Mouse (Mus musculus) adrenal gland, postnatal 10 days (tissue): ENCODE data around the gene Gjb6. TPM values are rescaled to one million over a fixed set of nuclear protein-coding genes. Genes with fewer than 3 reads are reported as not detected.

Source experiments
- DNase-seq: peaks from one replicate; pipeline ENCODE4 v3.0.0; 2021; ENCODE audit warnings: mixed read lengths
- long read RNA-seq, 2 experiments: library from polyadenylated mRNA; stranded (forward); transcript quantifications; one replicate each; pipeline ENCODE4 v2.0.0; 2021
- total RNA-seq, 2 experiments: library from RNA; stranded (reverse); gene quantifications; 2 replicates each; pipeline ENCODE4 v1.2.3; 2021

Gene Gjb6
- not detected for total RNA-seq
- long read RNA-seq, experiment 1, result 0 reads
- long read RNA-seq, experiment 2, result 0 reads

DNA sequence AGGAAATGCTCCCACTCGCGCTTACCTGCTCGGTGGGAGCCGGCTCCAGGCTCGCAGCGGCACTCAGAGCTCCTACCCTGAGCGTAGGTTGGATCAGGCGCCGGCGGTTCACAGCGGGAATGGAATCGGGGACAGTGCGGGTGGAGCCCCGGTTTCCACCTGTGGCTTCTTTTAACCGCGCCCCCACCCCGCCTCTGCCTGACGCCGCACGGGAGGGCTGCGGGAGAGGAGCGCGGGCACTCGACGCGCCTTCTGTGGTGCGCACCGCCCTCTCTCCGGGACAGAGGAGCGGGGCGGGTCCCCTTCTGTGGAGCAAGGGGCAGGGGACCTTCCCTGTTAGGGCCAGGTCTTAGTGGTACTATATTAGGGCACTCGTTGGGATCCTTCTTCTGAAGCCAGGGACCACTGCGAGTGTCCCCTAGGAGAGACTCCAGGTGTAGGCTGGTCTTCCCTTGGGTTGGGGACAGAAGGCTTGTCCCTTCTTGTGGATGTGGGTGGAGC, at the start of gene Gjb6:
Gene Gjb6 (minus strand): TSS at position 451 of the 501 bp plus-strand sequence.
- DNase-seq, result peak; percentile 4

DNA sequence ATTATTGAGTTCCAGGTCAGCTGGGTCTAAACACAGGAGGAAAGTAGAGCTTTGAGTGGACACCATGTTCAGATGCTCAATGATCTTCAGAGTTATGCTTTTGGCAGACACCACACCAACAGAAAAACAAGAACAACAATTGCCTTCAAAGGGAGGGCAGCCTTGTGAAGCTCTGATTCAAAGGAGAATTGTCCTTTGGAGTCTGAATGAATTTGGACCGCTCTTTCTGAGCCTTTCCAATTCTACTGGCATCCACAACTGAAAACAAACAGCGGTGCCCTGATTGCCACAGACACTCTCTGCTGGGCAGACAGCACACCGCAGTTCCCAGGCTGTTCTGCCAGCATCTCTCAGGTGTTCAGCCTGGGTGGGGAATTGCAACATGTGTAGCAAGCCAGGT, 32.1 kb upstream of the Gjb6 start:
- no peak for DNase-seq

DNA sequence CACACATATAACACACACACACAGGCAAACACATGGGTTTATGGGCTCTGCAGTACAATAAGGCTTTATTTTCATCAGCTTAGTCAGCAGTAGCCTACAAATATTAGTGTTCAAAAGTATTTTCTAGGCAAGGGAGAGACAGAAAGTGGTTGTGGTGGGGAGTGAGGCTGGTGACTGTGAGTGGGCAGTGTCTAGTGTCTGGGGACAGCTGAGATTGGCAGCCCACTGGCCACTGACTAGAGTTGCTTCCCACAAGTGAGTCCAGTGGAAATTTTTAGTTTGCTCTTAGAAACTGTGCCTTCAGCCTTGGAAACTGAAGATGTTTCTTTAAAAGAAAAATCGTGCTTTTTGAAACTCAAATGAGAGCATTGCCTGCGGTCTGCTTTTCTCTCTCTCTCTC, 28.4 kb upstream of the Gjb6 start:
- peak; percentile 6 for DNase-seq

DNA sequence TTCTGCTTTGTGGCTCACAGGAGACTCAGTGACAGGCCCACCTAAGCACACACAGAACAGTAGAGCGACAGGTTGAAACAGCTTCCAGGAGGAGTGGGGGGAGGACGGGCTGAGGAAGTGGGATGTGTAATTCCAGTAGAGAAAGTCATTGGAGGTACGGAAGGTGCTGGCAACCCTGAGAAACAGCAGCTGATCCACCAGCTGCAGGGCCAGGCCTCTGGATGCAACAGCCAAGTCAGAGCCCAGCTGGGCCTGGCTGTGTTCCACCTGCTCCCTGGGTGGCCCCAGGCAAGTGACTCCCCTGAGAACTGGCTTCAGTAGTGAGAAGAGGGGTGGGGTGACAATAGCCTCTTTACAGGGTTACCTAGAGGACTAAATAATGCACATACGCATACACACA, 27.8 kb upstream of the Gjb6 start:
- DNase-seq, result peak; percentile 59

DNA sequence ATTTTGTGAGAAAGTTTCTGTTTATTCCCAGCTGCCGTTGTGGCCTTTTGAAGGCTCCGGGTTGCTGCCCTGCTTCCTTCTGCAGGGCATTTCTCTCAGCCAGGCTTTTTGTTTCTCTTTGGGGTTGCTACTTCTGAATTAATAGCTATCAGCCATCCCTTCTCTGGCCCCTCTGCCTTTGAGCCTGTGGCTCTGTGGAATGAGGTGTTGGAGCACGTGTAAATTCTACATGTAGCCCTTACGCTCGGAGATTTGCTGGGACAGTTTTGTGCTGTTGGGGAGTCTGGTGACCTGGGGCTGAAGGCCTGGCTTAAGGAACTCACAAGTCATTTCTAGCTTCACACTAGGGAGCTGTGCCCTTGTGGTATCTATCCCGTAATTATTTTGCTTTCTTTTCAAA, 21.5 kb upstream of the Gjb6 start:
- DNase-seq, result no peak

DNA sequence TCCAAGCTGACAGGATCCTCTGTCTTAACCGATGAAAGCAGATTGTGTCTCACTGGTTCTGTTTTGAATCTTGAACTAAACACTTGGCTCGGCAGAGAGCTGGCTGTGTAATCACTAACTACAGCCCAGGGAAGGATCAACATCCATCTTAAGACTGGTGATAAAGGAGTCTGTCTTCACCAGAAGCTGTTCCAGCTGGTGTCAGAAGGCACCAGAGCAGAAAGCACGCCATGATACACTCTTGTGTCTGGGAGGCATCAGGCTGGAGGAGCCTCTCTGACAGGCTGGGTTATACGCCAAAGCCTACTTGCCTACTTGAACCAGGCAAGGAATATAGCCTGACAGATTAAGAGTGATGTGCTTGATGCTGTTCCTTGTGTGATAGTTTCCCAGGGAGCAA, 12.3 kb upstream of the Gjb6 start:
- DNase-seq, result no peak

DNA sequence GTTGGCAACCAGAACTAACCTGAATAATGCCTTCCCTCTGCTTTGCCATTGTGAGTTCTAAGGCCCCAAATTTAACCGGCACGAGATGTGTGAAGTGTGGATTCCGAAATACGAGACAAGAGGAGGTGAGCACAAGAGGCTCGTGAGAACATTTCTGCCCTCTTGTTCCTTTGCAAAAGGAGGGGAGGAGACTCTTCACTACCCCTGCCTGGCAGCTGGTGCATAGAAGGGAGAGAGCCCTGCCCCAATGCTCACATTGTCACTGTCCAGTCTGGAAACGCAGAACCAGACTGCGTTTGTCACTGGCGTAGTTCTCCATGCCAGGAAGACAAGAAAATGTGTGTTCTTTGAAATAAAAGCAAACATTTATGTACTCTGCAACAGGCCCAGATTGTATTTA, 1.9 kb upstream of the Gjb6 start:
- no peak for DNase-seq

DNA sequence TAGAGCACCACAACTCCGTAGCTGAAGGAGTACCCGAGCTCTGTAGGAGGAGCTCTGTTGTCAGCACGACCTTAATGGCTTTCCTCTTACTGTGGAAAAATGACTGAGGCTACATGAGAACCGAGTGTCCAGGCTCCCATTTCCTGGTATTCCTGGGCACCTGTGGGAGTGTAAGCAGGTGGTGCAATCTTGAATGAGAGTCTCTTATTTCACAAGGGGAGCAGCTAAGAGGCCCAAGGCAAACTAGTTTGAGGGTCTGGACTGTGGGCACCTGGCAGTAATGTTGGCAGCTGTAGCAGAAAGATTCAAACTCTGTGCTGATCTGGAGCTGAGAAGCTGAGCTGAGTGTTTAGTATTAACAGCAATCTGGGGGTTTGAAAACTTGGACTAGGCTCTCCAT, 6.0 kb downstream of the Gjb6 start:
- no peak for DNase-seq

DNA sequence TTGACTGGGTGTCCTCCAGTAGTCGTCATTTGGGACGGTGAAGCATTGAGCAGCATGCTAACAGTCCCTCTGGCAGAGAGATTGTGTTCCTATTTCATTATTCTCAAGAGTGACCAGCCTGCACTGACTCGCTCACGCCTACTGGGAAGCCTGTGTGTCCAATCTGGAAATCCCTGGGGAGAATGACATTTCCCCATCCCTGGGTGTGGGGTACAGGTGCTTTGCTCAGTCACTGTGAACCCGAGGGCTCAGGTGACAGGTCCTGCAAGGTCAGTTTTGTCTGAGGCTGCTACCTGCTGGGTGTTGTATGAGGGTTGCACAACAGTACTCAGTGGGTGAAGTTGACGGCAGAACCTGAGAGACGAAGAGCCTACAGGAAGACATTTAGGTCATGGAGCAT, 11.1 kb downstream of the Gjb6 start:
- no peak for DNase-seq

DNA sequence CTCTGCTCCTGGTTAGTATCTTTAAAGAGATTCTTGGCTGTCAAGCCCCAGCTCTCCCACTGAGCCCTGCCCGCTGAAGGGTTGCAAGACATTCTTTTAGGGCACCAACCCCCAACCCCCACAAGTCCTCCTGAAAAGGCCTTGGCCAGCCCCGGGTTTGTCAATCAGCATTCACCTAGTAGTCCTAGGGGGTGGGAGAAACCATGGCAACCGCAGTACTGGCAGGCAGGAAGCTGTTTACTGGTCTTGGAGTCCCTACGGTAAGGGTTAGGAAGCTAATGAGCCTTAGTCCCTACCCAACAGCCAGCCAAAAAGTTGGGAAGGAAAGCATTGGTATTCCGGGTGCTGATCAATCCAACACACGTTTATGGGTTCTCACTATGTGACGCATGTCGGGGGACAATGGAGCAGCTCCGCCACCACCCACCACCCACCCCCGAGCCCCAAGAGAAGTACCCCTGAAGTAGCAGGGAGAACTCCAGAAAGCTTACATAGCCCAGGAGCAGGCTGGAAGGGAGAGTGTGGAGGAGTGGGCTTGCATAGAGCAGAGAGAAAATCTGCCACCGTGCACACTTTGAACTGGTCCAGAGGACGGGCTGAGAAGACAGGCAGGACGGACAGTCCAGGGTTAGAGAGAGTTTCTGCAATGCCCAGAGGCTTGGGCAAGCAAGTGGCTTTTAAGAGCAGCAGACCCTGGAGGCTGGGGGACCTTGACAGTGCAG, 17.4 kb downstream of the Gjb6 start, which contains the start of gene Gm4491:
Gene Gm4491 (minus strand): TSS at position 61 of the 722 bp plus-strand sequence.
- no peak for DNase-seq

DNA sequence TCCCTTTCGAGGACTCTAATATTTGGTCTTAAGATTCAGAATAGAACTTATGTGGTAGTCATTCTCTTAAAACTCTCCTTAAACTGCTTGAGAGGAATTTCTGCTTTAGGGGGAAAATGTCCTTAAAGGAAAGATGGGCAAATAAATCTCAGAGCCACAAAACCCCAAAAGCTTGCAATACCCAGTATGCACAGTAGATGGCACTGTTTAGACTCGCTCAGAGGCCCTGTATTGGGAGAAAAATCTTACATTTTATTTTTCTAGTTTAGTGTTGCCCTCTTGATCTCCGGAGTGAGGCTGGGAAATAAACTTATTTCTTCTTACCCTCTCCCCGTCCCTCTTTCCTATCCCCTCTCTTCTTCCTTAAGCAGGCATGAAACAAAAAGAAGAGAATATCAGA, 24.2 kb downstream of the Gjb6 start:
- peak; percentile 63 for DNase-seq

DNA sequence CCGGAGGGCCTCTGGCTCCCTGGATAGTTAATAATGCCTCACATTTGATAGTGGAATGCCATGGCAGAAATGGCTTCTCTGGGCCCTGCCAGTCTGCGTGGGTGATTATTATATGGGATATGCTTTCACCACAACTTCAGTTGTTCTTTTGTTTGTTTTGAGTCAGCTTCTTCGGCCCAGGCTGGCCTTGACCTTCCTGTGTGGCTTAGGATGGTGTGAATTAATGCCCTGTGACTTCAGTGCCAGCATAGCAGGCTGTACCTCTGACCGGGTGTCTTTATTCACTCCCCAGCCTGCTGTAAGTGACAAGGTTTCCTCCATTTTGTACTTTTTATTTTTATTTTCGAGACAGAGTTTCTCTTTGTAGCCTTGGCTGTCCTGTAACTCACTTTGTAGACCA, 25.5 kb downstream of the Gjb6 start:
- DNase-seq, result peak; percentile 29

DNA sequence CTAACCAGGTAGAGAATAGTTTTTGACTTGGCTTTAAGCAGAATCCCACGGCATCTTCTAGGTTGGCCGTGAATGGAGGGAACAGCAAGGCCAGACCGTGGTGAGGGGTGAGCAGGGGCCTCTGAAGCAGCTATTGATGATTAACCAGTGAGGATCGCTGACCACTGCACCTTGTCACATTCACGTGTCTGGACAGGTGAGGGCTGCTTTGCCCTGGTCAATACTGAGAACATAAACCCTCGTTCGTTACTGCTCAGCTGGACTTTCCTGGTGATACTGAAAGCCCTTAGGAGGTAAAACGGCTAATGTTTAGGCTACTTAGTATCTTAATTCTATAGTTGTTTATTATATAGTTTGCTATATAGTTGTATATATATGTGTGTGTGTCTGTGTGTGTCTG, 26.3 kb downstream of the Gjb6 start:
- no peak for DNase-seq

DNA sequence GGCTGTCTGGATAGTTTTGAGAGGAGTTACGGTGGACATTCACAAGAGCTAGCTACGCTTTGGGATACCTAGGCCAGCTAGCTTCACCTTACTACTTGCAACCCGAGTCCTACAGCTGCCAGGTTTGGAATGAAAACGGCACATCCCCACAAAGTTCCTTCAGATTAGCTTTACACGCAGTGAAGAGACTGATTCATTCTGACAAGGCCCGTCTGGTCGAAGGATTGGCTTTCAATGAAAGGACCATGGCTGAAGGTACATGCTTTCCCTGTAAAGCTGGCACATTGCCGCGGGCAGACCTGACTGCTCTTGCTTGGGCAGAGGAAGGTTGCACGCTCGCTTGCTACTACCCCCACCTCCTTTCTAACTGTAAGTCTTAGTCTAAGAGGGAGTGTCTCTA, 27.7 kb downstream of the Gjb6 start:
- DNase-seq, result no peak

DNA sequence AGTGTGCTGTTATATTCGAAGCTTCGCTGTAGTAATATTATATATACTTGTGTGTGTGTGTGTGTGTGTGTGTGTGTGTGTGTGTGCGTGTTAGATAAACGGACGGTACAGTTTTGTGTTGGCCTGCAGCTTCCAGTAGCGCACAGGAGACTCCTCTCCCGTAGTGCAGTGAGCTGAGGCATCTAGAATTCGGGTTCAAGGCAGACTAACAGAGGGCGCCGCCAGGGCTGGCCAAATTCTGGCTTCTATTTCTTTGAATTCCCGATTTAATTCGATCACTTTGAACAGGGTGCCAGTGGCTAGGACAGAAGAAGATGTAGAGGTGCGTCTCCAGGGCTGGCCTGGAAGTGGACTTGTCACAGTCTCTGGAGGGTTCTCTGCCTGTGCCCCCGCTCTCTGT, 28.3 kb downstream of the Gjb6 start:
- no peak for DNase-seq

DNA sequence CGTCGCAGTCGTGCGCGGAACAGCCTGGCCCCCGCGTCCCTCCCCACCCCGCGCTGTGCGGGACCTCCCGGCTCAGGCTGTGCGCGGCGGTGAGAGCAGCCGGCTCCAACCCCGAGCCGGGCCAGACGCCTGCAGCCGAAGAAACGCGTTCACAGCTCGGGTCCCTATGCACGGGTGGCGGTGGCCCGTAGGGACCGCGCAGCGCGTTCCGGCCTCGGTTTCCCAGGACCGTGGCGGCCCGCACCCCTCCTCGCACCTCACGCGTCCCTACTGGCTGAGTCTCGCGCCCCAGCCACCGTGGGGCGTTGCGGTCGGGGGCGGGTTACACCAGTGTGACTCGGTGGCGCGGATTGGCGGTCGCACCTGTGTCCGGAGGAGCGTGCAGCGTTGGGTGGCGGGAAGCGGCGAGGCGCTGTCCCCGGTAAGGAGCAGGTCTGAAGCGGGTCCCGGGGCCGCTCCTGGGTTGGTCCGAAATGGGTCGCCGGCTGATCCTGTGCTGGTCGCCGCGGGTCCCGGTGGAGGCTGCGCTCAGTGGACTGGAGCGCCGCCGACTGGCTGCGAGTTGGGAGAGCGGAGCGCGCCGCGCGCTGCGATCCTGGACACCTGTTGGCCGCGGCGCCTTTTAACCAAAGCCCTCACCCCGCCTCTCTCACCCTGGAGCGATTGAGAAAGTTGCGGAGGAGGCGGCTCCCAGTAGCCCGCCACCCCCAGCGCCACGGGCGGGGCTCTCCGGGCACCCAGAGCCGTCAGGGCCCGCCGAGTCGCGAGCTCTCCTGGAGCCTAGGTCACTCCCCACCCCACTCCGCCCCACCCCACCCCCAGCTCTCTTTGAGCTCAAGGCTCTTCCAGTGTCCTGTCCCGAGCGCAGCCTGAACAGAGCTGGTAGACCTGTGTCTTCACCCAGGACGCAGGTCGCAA, 29.0 kb downstream of the Gjb6 start, which contains the start of gene Gjb2:
Gene Gjb2 (minus strand): TSS at position 597 of the 918 bp plus-strand sequence.
- peak; percentile 63 for DNase-seq

DNA sequence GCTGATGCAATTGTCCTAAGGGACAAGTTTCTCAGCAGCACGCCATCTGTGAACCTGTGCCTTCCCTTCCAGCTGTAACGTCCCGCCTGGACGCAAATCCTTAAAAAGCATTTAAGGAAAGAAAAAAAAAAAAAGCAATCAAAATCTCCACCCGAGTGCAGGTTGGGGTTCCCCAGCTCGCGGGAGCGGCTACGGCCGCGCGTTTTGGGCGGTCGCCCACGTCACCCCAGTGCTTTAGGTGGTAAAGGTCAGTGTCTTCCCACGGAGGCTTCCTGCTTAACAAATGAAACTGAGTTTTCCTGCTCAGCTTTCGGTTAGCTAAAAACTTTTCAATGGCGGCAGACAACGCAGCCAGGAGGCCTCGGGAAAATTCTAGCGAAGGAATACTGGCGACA, 29.7 kb downstream of the Gjb6 start:
- DNase-seq, result peak; percentile 31

DNA sequence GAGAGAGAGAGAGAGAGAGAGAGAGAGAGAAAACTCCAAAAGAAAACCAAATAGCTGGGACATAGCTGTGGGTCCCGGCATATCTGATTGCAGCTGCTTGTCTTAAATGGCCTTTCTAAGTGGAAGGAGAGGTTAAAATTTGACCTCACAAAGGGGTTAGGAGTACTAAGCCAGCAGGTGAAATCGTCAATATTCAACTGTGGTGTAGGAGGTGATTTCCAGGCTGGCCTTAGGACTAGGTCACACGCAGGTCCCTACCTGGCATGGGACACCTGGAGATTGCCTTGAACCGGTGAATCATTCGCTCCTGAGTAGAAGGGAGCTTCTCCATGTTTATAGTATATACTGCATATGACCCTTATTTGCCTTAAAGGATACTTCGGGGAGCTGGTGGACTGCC, 30.3 kb downstream of the Gjb6 start:
- DNase-seq, result no peak

DNA sequence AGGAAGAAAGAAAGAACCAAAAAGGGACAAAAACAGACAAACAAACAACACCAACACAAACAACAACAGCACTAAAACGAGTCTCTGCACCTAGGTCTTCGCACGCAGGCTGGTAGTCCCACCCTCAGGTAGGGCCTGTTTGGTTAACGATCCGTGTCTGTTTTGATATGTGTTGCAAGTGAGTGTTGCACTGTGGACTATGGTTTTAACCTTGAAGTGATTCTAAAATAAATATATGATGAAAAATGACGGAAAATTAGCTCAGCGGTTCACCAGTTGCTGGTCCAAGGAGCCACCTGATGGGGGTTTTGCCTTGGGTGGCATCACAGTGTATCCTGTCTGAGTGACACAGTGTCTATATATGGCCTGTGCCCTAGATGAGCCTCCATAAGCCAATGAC, 31.8 kb downstream of the Gjb6 start:
- DNase-seq, result no peak

DNA sequence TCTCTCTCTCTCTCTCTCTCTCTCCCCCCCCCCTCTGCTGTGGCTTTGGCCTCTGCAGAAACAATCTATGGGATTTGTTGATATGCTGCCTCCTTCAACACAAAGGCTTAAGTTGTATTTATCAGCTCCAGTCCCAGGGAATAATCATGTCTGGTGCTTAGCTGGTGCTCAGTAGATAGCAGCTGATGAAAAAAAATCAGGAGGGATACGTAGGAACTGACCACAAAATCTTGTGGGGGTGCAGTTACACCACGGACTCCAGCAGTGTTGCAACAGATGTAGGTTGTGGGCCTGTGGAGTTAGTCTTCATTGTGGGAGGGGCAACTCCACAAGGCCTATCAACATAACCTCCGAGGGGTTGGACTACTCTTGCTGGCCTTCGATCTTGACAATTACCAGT, 37.6 kb downstream of the Gjb6 start:
- DNase-seq, result no peak

DNA sequence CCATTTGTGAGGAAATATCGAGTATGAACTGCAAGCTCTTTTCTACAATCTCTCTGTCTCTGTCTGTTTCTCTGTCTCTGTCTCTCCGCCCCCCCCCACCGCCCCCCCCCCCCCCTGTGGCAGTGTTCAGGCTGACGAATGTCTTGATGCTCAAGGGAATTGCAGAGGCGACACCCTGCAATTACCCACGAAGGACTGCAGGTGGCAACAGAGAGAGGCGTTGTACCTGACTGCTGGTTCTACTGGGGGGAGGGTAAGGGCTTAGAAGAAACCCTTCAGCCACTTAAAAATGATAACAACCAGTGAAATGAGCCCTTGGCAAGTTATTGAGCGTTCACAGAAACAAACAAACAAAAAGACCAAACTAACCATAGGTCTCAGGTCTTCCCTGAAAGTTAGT, 40.4 kb downstream of the Gjb6 start:
- DNase-seq, result peak; percentile 63

DNA sequence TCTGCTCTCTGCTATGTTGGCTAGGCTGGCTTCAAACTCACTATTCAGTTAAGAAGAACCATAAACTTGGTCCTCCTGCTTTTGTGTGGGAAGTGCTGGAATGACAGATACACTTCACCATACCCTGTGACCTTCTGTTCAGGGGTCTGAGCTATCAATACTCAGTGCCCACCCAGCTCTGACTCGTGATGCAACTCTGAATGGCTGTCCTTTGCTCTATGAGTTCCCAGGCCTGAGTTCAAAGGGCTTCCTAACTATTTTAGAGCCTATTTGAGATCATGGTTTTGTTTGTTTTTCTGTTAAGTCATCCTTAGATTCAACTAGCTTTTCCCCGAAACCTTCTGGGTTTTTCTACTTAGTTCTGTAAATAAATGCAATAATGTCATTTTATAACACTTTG, 43.4 kb downstream of the Gjb6 start:
- DNase-seq, result no peak

DNA sequence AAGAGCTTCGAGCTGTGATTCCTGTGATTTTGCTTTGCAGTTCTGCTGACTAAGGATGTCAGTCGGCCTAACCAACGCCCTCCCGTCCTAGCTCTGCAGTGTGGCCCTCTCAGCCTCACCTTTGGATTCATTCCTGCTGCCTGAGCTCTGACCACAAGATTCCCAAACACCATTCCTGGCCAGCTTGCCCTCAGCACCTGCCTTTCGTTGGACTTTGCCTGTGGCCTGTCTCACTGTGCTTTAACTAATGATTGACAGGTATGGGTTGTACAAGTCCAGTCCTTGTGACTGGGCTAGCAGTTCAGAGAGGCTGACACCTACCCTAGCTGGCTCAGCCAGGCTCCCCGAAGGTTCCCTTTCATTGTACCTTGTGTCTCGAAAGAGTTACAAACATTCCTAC, 44.3 kb downstream of the Gjb6 start:
- DNase-seq, result no peak
